Mouse (Mus musculus) liver, adult 2 months (tissue): ENCODE measurements around the gene Sipa1l3.

Experiments used
- CTCF ChIP-seq: fragments of 200-500 bp; IDR thresholded peaks from 2 replicates; pipeline ENCODE4 v1.5.1; 2011; ENCODE audit warnings: low read depth, low read length, control low read depth
- POLR2A ChIP-seq: fragments of 200-500 bp; IDR thresholded peaks from 2 replicates; pipeline ENCODE4 v1.6.1; 2011; ENCODE audit warnings: low read length, control low read depth; ENCODE audit not compliant: insufficient read depth; ENCODE audit errors: extremely low read depth

GRCm38 (mm10) chr7:29342489-29343092 lies 175.8 kb downstream of the Sipa1l3 start:
- no peak for TF ChIP-seq CTCF
- no peak for TF ChIP-seq POLR2A
